9 mouse cellular contexts compared by ENCODE assay signal in the genomic region with DNA sequence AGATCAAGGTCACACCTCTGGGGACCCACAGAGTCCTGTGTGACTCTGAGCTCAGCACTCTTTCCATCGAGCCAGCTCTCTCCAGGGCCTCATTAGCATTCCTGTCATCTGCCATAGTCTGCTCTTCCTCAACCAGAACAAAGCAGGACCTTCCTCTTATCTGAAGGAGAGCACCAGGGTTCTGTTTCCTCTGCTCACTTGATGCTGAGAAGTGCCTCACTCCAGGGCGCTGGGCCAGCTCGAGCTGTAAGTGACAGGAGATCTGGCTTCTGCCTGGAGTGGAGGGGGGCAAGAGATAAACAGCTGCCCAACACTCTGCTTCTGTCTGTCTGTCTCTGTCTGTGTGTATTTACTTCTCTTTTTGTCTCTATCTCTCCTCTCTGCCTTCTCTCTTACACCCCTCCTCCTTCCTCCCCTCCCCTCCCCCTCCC. TPM values are rescaled to one million over a fixed set of nuclear protein-coding genes. Genes with fewer than 3 reads are reported as not detected.
DNase-seq lines count a peak whose midpoint lies in the region.
"Had no signal": no experiment of that assay in that cellular context is flagged by ENCODE, and none has a peak within 500 bp of the region (broad histone marks: within the 10 kb centered on the region; RNA-seq: fewer than 3 reads in every experiment).

No protein-coding gene starts in this region.

- DNase-seq in adrenal gland, adult 2 months: peak; percentile 17
- DNase-seq in adrenal gland, postnatal 25 days: no peak
- DNase-seq in 416B (ENCODE audit: low read depth) (peak; percentile 83), liver (peak; percentile 67)
- DNase-seq in heart, adult 18-20 months: peak; percentile 57 to 72
- no peak for DNase-seq in frontal cortex, adult 2 months (ENCODE audit: extremely low spot score in 1 of 2, low spot score in 1 of 2)
- no peak for DNase-seq in layer of hippocampus, adult 9-10 months (ENCODE audit: low spot score)
- no peak for DNase-seq in right cerebral cortex, postnatal 4 days
- DNase-seq: lung, postnatal 10 days had no signal

RNA-seq across cellular contexts. Expression of a gene that starts 55.3 kb away (rescaled TPM):
- 10 to 100 TPM; 34.5 to 40.6 TPM for total RNA-seq in adrenal gland, adult 2 months (2021)
- polyA plus RNA-seq in adrenal gland, adult 2 months (2012; rRNA removed): 6.0 and 7.9 TPM in 2 replicates
- 47.0 and 52.6 TPM in 2 replicates for total RNA-seq in adrenal gland, postnatal 25 days (2021)
- total RNA-seq in heart, adult 18-20 months (2021): 10 to 100 TPM; 31.4 to 36.5 TPM
- polyA plus RNA-seq in frontal cortex, adult 2 months (2012; rRNA removed): 64.9 and 68.6 TPM in 2 replicates

Comparison
In these comparisons a context has a peak if more than half of its experiments do, and no peak if none do; other contexts are left out.
1. DNase-seq: peak in adrenal gland, adult 2 months (single experiment), 416B (single experiment), heart, adult 18-20 months (2 of 2) and liver (single experiment); none in adrenal gland, postnatal 25 days (single experiment), frontal cortex, adult 2 months (0 of 2), layer of hippocampus, adult 9-10 months (single experiment) and right cerebral cortex, postnatal 4 days (single experiment).